Mouse (Mus musculus): ENCODE results near the gene Clpx. TPM values are rescaled to one million over a fixed set of nuclear protein-coding genes. Genes with fewer than 3 reads are reported as not detected.
"Not testable (repeated sequence)": the region's sequence is repeated elsewhere in the genome, so short reads cannot be mapped to it uniquely, and the experiment has no call there.

Clpx gene
- polyA plus RNA-seq, 1 experiment from 2014 or later: 47.4 TPM

- Histone ChIP-seq H3K27ac (peak overlapping the region; percentile 83), H3K4me3 (no peak overlapping the region), H3K9ac (no peak overlapping the region; the same call in 1 of the 2 replicates), H3K4me2 (replicated peaks) (no peak overlapping the region), H3K4me1 (peaks cover 19% of the 10 kb centered on the region), H3K27me3 (no peaks in the 10 kb centered on the region; the same call in 1 of the 2 replicates), H3K36me3 (no peaks in the 10 kb centered on the region), H3K9me3 (replicated peaks) (no peaks in the 10 kb centered on the region)
- peak; percentile 95 for ATAC-seq (ENCODE audit: low FRiP score)
- 35% methylated on average over 7 of the region's 7 CpGs for WGBS
Measured at GRCm38 (mm10) chr9:65267742-65268515, 26.1 kb upstream of the Clpx start.

GRCm38 (mm10) chr9:65273048-65273809 lies 20.8 kb upstream of the Clpx start:
- Histone ChIP-seq H3K9me3 (replicated peaks) (no peaks in the 10 kb centered on the region), H3K4me3 (no peak overlapping the region), H3K4me2 (replicated peaks) (no peak overlapping the region), H3K27me3 (no peaks in the 10 kb centered on the region; the same call in 1 of the 2 replicates), H3K27ac (no peak overlapping the region), H3K36me3 (no peaks in the 10 kb centered on the region), H3K4me1 (peaks cover 4% of the 10 kb centered on the region), H3K9ac (no peak overlapping the region)
- WGBS: 90% methylated on average over 13 of the region's 13 CpGs
- ATAC-seq (ENCODE audit: low FRiP score): no peak

- WGBS: 79% methylated on average over 4 of the region's 4 CpGs
- ATAC-seq (ENCODE audit: low FRiP score): no peak
- H3K36me3 ChIP-seq: no peaks in the 10 kb centered on the region
- no peaks in the 10 kb centered on the region for H3K4me1 ChIP-seq
- H3K4me3 ChIP-seq: no peak overlapping the region
- H3K9me3 ChIP-seq (replicated peaks): no peaks in the 10 kb centered on the region
- no peak overlapping the region for H3K9ac ChIP-seq
- no peak overlapping the region for H3K27ac ChIP-seq
- H3K27me3 ChIP-seq: no peaks in the 10 kb centered on the region; the same call in 1 of the 2 replicates
- H3K4me2 ChIP-seq (replicated peaks): no peak overlapping the region
Measured at GRCm38 (mm10) chr9:65273873-65274272, 20.2 kb upstream of the Clpx start.

- H3K4me3 ChIP-seq; H3K27me3 ChIP-seq; H3K9ac ChIP-seq; H3K27ac ChIP-seq; H3K4me1 ChIP-seq; H3K4me2 ChIP-seq (replicated peaks); ATAC-seq (ENCODE audit: low FRiP score); H3K36me3 ChIP-seq; H3K9me3 ChIP-seq (replicated peaks): not testable (repeated sequence)
- 76% methylated on average over 3 of the region's 3 CpGs for WGBS
Measured at GRCm38 (mm10) chr9:65274851-65275250, 19.2 kb upstream of the Clpx start.

- Histone ChIP-seq H3K4me2 (replicated peaks) (no peak overlapping the region), H3K4me3 (no peak overlapping the region), H3K9ac (no peak overlapping the region), H3K27ac (no peak overlapping the region), H3K27me3 (no peaks in the 10 kb centered on the region), H3K9me3 (replicated peaks) (no peaks in the 10 kb centered on the region), H3K4me1 (no peaks in the 10 kb centered on the region), H3K36me3 (no peaks in the 10 kb centered on the region)
- WGBS: 80% methylated on average over 4 of the region's 4 CpGs
- no peak for ATAC-seq (ENCODE audit: low FRiP score)
Measured at GRCm38 (mm10) chr9:65275810-65276530, 18.1 kb upstream of the Clpx start.

GRCm38 (mm10) chr9:65281536-65282151 lies 12.4 kb upstream of the Clpx start:
- Histone ChIP-seq H3K27me3 (no peaks in the 10 kb centered on the region), H3K4me3 (no peak overlapping the region), H3K4me1 (no peaks in the 10 kb centered on the region), H3K36me3 (no peaks in the 10 kb centered on the region), H3K4me2 (replicated peaks) (no peak overlapping the region), H3K9me3 (replicated peaks) (no peaks in the 10 kb centered on the region), H3K9ac (0 out of 2 replicates have a peak overlapping the region, but pooled peaks have one; percentile 18), H3K27ac (no peak overlapping the region)
- no peak for ATAC-seq (ENCODE audit: low FRiP score)
- WGBS: 83% methylated on average over 5 of the region's 5 CpGs

GRCm38 (mm10) chr9:65283301-65283700 lies 10.8 kb upstream of the Clpx start:
- H3K9me3 ChIP-seq (replicated peaks): no peaks in the 10 kb centered on the region
- no peak overlapping the region for H3K27ac ChIP-seq
- no peak overlapping the region for H3K4me3 ChIP-seq
- no peak overlapping the region for H3K9ac ChIP-seq
- H3K4me2 ChIP-seq (replicated peaks): no peak overlapping the region
- H3K27me3 ChIP-seq: no peaks in the 10 kb centered on the region
- no peaks in the 10 kb centered on the region for H3K36me3 ChIP-seq
- under 1% methylated on average over 3 of the region's 3 CpGs for WGBS
- no peak for ATAC-seq (ENCODE audit: low FRiP score)
- H3K4me1 ChIP-seq: no peaks in the 10 kb centered on the region

GRCm38 (mm10) chr9:65288252-65288651 lies 5.8 kb upstream of the Clpx start:
- not testable (repeated sequence) for H3K9me3 ChIP-seq (replicated peaks); H3K27me3 ChIP-seq; H3K4me2 ChIP-seq (replicated peaks); H3K4me1 ChIP-seq; H3K9ac ChIP-seq; H3K36me3 ChIP-seq; ATAC-seq (ENCODE audit: low FRiP score); H3K4me3 ChIP-seq; H3K27ac ChIP-seq
- WGBS: 88% methylated on average over 5 of the region's 5 CpGs

GRCm38 (mm10) chr9:65289988-65290387 lies 4.1 kb upstream of the Clpx start:
- Histone ChIP-seq H3K4me2 (replicated peaks) (no peak overlapping the region), H3K27ac (no peak overlapping the region), H3K9me3 (replicated peaks) (no peaks in the 10 kb centered on the region), H3K36me3 (no peaks in the 10 kb centered on the region), H3K27me3 (no peaks in the 10 kb centered on the region), H3K4me1 (peaks cover 10% of the 10 kb centered on the region), H3K9ac (no peak overlapping the region), H3K4me3 (no peak overlapping the region)
- WGBS: 90% methylated on average over 4 of the region's 4 CpGs
- no peak for ATAC-seq (ENCODE audit: low FRiP score)

GRCm38 (mm10) chr9:65292421-65292820 lies 1.6 kb upstream of the Clpx start:
- Histone ChIP-seq H3K9me3 (replicated peaks) (no peaks in the 10 kb centered on the region), H3K36me3 (no peaks in the 10 kb centered on the region), H3K4me3 (no peak overlapping the region), H3K27me3 (no peaks in the 10 kb centered on the region), H3K4me1 (peaks cover 20% of the 10 kb centered on the region), H3K27ac (no peak overlapping the region), H3K4me2 (replicated peaks) (no peak overlapping the region), H3K9ac (no peak overlapping the region)
- ATAC-seq (ENCODE audit: low FRiP score): no peak
- 95% methylated on average over 3 of the region's 3 CpGs for WGBS

- Histone ChIP-seq H3K27ac (0 out of 2 replicates have a peak overlapping the region, but pooled peaks have one; percentile 19), H3K4me2 (replicated peaks) (peak overlapping the region; percentile 54), H3K9me3 (replicated peaks) (no peaks in the 10 kb centered on the region), H3K36me3 (no peaks in the 10 kb centered on the region), H3K4me3 (peak overlapping the region; percentile 95), H3K4me1 (peaks cover 20% of the 10 kb centered on the region), H3K27me3 (no peaks in the 10 kb centered on the region), H3K9ac (peak overlapping the region; percentile 96)
- ATAC-seq (ENCODE audit: low FRiP score): no peak
- 37% methylated on average over 5 of the region's 5 CpGs for WGBS
Measured at GRCm38 (mm10) chr9:65293119-65293518, 941 bp upstream of the Clpx start.

GRCm38 (mm10) chr9:65293580-65293972 lies 484 bp upstream of the Clpx start:
- Histone ChIP-seq H3K4me1 (peaks cover 20% of the 10 kb centered on the region), H3K4me3 (peak overlapping the region; percentile 95), H3K36me3 (no peaks in the 10 kb centered on the region), H3K9ac (peak overlapping the region; percentile 96), H3K27me3 (no peaks in the 10 kb centered on the region), H3K27ac (peak overlapping the region; percentile 19; the same call in 1 of the 2 replicates), H3K4me2 (replicated peaks) (peak overlapping the region; percentile 54), H3K9me3 (replicated peaks) (no peaks in the 10 kb centered on the region)
- peak; percentile 23; the same call in 1 of the 2 replicates for ATAC-seq (ENCODE audit: low FRiP score)
- WGBS: 2% methylated on average over 9 of the region's 9 CpGs
